Mouse (Mus musculus) G1E (cell line): ENCODE measurements at regions not wholly inside any gene's neighbourhood (a gene's known extent, or its start where the extent isn't known, plus 50 kb on each side); places are given as distances from the start of the nearest gene placed in this dataset.

Experiments
- ATAC-seq: 2 replicates; pipeline ENCODE4 v1.8.0; 2016; ENCODE audit warnings: mild to moderate bottlenecking; ENCODE audit not compliant: insufficient number of reproducible peaks, poor library complexity, low FRiP score, severe bottlenecking; ENCODE audit errors: extremely low read depth
- DNase-seq: peaks from one replicate; pipeline ENCODE4 v3.0.0; 2012; ENCODE audit warnings: low spot score
- H3K27me3 ChIP-seq: 2 replicates; pipeline ENCODE4 v1.6.1; 2012; ENCODE audit warnings: mild to moderate bottlenecking, low read length, inconsistent platforms; ENCODE audit not compliant: insufficient read depth
- H3K36me3 ChIP-seq: replicated peaks from 2 replicates; pipeline ENCODE3; 2012; ENCODE audit warnings: mild to moderate bottlenecking, inconsistent platforms
- H3K4me1 ChIP-seq: 2 replicates; pipeline ENCODE4 v1.6.1; 2012; ENCODE audit warnings: low read depth, low read length, inconsistent platforms, mixed read lengths; ENCODE audit not compliant: insufficient read depth
- H3K4me3 ChIP-seq: 2 replicates; pipeline ENCODE4 v1.5.1; 2012; ENCODE audit warnings: low read depth, mild to moderate bottlenecking, inconsistent platforms, low read length, moderate library complexity, mixed read lengths
- H3K9me3 ChIP-seq: replicated peaks from 2 replicates; pipeline ENCODE4 v1.6.1; 2012; ENCODE audit warnings: inconsistent platforms
- CTCF ChIP-seq: IDR thresholded peaks from 2 replicates; pipeline ENCODE4 v1.5.1; 2012; ENCODE audit warnings: low read depth, low read length, inconsistent platforms, mixed read lengths
- GATA1 ChIP-seq: IDR thresholded peaks from 2 replicates; pipeline ENCODE4 v1.6.1; 2012; ENCODE audit warnings: borderline replicate concordance, low read length, inconsistent platforms, mixed read lengths
- GATA2 ChIP-seq: IDR thresholded peaks from 2 replicates; pipeline ENCODE4 v1.6.1; 2012; ENCODE audit warnings: low read depth, low read length, inconsistent platforms, borderline replicate concordance
- POLR2AphosphoS5 ChIP-seq: IDR thresholded peaks from 2 replicates; pipeline ENCODE4 v1.6.1; 2012; ENCODE audit warnings: low read depth, low read length, inconsistent platforms; ENCODE audit not compliant: insufficient replicate concordance
- TAL1 ChIP-seq: conservative IDR thresholded peaks from 2 replicates; pipeline ENCODE4 v1.6.1; 2012; ENCODE audit warnings: low read depth, low read length, inconsistent platforms, mixed read lengths

DNA sequence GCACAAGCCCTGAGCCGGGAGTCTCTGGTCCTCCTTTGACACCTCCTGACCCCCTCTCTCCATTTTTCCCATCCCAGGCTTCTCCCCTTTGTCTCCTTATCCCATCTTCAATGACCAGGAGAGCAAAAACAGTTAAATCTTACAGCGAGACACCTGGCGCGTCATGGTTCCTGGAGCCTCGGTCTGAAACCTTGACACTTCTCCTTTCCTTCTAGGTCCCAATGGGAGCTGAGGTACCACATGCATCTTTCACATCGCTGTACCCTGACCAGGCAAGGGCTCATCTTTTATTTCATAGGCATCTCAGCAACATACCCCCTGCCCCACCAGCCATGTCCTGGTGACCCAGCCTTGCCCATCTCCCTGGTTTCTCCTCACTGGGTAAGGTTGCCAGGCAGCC, 58.7 kb upstream of the Tmem189 start:
- H3K27me3 ChIP-seq: peaks cover 35% of the 10 kb centered on the region
- TF ChIP-seq GATA1 (no peak), POLR2AphosphoS5 (no peak)
- peaks cover 65% of the 10 kb centered on the region for H3K4me1 ChIP-seq
- H3K4me3 ChIP-seq: peak overlapping the region; percentile 59; the same call in 1 of the 2 replicates
- no peak for DNase-seq
- H3K36me3 ChIP-seq: no peaks in the 10 kb centered on the region
- no peak for ATAC-seq
- no peaks in the 10 kb centered on the region for H3K9me3 ChIP-seq

DNA sequence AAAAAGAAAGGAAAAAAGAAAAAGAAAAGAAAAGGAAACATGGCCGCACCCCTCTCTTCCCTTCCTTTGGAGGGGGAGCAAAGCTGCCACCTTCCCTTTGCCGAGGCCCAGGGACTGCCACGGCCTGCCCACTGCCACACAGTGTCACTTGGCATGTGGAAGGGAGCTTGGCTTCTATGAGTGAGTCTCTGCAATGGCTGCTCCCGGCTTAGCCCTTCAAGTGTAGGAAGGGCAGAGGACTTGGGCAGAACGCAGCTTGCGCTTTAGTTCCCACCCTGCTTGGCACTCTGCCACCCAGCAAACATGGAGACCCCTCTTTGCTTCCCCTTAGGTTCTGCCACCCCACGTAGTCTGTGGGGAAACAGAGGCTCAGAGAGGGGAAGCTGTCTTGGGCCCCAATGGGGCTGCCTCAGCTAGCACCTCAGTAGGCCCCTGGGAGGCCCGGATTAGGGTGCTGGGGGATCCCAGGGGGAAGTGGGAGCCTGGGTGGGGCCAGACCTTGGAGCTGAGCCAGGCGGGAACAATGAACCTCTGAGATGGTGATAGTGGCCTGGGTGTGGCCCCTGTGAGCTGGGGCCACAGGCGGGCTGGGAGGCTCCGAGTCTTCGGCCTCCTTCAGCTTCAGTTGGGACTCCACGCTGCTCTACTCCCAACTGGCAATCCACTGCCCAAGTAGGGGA, 57.7 kb upstream of the Tmem189 start:
- Histone ChIP-seq H3K36me3 (no peaks in the 10 kb centered on the region), H3K4me3 (peak overlapping the region; percentile 59; the same call in 1 of the 2 replicates), H3K27me3 (peaks cover 27% of the 10 kb centered on the region), H3K9me3 (no peaks in the 10 kb centered on the region), H3K4me1 (peaks cover 57% of the 10 kb centered on the region)
- ATAC-seq (peak; percentile 80), DNase-seq (peak; percentile 93)
- no peak for TF ChIP-seq GATA1
- TF ChIP-seq TAL1: no peak
- no peak for TF ChIP-seq GATA2
- TF ChIP-seq CTCF: no peak
- no peak for TF ChIP-seq POLR2AphosphoS5

DNA sequence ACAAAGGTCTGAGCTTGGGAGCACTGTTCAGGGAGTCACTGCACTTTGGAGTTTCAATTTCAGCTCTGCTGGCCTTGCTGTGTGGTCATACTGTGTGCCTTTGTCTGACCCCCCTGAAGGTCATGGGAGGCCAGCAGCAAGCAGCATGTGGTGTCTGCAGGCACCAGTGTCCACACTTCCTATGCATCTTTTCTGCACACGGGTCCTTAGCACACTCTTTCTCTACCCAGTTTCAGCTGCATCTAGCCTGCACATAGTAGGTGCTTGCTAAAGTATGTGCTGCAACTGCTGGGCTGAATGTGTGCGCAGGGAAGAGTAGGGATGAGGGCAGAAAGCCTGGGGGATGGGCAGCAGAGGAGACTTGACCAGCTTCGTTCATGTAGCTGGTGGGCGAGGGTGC, 56.7 kb upstream of the Tmem189 start:
- no peak for DNase-seq
- no peak overlapping the region for H3K4me3 ChIP-seq
- TF ChIP-seq POLR2AphosphoS5 (no peak), TAL1 (no peak), CTCF (no peak), GATA2 (no peak), GATA1 (no peak)
- no peak for ATAC-seq
- H3K4me1 ChIP-seq: peaks cover 57% of the 10 kb centered on the region
- H3K27me3 ChIP-seq: peaks cover 24% of the 10 kb centered on the region
- H3K9me3 ChIP-seq: no peaks in the 10 kb centered on the region
- H3K36me3 ChIP-seq: no peaks in the 10 kb centered on the region

DNA sequence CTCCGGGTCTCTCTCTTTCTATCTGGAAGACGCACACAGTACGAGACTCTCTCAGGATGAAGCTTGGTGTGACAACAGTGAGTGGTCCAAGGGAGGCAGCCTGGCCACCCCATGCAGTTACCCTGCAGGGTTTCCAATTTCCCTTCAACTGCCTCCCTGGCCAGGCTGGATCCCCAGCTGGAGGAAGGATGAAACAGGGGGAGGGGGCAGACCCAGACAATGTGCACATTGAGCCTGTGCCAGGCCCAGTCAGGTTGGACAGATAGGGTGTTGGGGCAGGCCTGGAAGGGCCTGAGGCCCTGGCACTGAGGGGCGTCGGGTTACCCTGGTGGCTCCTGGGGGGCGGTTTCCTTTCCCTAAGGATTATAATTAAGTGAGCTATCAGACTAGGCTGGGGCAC, 55.8 kb upstream of the Tmem189 start:
- H3K4me3 ChIP-seq: no peak overlapping the region
- H3K9me3 ChIP-seq: no peaks in the 10 kb centered on the region
- TF ChIP-seq TAL1: no peak
- no peak for TF ChIP-seq GATA2
- no peak for TF ChIP-seq GATA1
- no peak for TF ChIP-seq POLR2AphosphoS5
- no peak for TF ChIP-seq CTCF
- no peak for ATAC-seq
- H3K4me1 ChIP-seq: peaks cover 62% of the 10 kb centered on the region
- H3K27me3 ChIP-seq: peaks cover 26% of the 10 kb centered on the region
- no peak for DNase-seq
- H3K36me3 ChIP-seq: no peaks in the 10 kb centered on the region

DNA sequence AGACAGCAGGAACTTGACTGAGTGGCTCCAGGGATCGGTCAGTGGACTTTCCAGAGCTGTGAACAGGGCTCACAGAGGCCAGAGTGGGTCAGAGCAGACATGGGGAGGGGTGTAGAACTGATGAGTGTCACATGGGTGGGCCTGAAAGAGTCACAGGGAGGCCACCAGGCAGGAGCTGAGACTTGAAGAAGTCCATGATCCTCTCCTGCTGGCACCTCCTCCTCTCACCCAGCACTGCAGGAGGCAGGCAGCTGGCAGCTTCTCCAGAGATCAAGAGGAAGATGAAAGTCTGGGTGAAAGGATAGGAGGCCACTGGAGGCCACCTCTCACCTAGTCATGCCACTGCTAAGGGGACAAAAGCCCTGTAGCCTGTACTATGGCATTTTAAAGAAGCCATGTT, 54.5 kb upstream of the Tmem189 start:
- peaks cover 66% of the 10 kb centered on the region for H3K4me1 ChIP-seq
- no peaks in the 10 kb centered on the region for H3K9me3 ChIP-seq
- no peak overlapping the region for H3K4me3 ChIP-seq
- DNase-seq (no peak), ATAC-seq (no peak)
- H3K36me3 ChIP-seq: no peaks in the 10 kb centered on the region
- TF ChIP-seq GATA1 (no peak), POLR2AphosphoS5 (no peak), GATA2 (no peak), TAL1 (no peak), CTCF (no peak)
- H3K27me3 ChIP-seq: peaks cover 20% of the 10 kb centered on the region

DNA sequence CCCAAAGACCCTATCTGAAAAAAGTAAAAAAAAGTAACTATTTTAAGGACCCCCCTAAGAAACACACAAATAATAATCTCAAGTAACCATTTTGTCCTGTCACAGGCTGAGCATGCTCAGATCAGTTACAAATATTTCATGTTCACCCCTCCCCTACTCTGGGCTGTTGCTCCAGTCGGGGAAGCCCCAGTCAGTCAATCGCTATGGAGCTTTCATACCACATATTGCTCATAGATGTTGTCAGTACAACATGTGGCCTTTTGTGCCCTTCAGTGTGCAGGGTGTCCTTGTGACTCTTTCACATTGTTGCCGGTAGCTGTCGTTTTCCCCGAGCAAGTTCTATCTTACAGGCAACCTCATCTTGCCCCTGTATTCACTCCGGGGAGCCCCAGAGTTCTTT, 52.9 kb upstream of the Tmem189 start:
- no peaks in the 10 kb centered on the region for H3K36me3 ChIP-seq
- DNase-seq: no peak
- peaks cover 22% of the 10 kb centered on the region for H3K27me3 ChIP-seq
- no peak for ATAC-seq
- no peaks in the 10 kb centered on the region for H3K9me3 ChIP-seq
- H3K4me1 ChIP-seq: peaks cover 56% of the 10 kb centered on the region
- TF ChIP-seq GATA2: no peak
- TF ChIP-seq CTCF: no peak
- no peak for TF ChIP-seq TAL1
- no peak for TF ChIP-seq GATA1
- no peak for TF ChIP-seq POLR2AphosphoS5
- H3K4me3 ChIP-seq: no peak overlapping the region
